Mouse (Mus musculus) forebrain, embryonic 12.5 days (tissue): ENCODE measurements around the gene Mcoln3. TPM values are rescaled to one million over a fixed set of nuclear protein-coding genes. Genes with fewer than 3 reads are reported as not detected.

Experiments
- ATAC-seq: fragments of 200-750 bp; cut with Nextera tagmentation; 2 replicates; pipeline ENCODE4 v1.8.0; 2017; ENCODE audit warnings: moderate TSS enrichment; ENCODE audit not compliant: low FRiP score
- H3K27ac ChIP-seq: fragments of 300-500 bp; sonication (generic); 2 replicates; pipeline ENCODE4 v1.5.1; 2016; ENCODE audit warnings: mild to moderate bottlenecking
- H3K27me3 ChIP-seq: fragments of 300-500 bp; sonication (generic); 2 replicates; pipeline ENCODE4 v1.6.1; 2016; ENCODE audit warnings: mild to moderate bottlenecking
- H3K36me3 ChIP-seq: fragments of 300-500 bp; sonication (generic); replicated peaks from 2 replicates; pipeline ENCODE4 v1.6.1; 2016; ENCODE audit warnings: mild to moderate bottlenecking
- H3K4me1 ChIP-seq: fragments of 300-500 bp; sonication (generic); 2 replicates; pipeline ENCODE4 v1.6.1; 2016
- H3K4me2 ChIP-seq: fragments of 300-500 bp; sonication (generic); 2 replicates; pipeline ENCODE4 v1.6.1; 2016; ENCODE audit warnings: mild to moderate bottlenecking, moderate library complexity
- H3K4me3 ChIP-seq: fragments of 300-500 bp; sonication (generic); replicated peaks from 2 replicates; pipeline ENCODE4 v1.5.1; 2016; ENCODE audit warnings: mild to moderate bottlenecking
- H3K9ac ChIP-seq: fragments of 300-500 bp; sonication (generic); 2 replicates; pipeline ENCODE4 v1.6.1; 2016; ENCODE audit warnings: mild to moderate bottlenecking
- H3K9me3 ChIP-seq: fragments of 300-500 bp; sonication (generic); 2 replicates; pipeline ENCODE4 v1.6.1; 2016
- WGBS: fragments of 180-500 bp; shearing (Covaris S2); methylation state at CpG from one replicate; pipeline ENCODE4 v1.1.7; 2016; 5-methylcytosine and 5-hydroxymethylcytosine counted together
- polyA plus RNA-seq: library from polyadenylated mRNA; unstranded; fragments of >200 nt; fragmentation: Nextera tagmentation; extraction: Ambion mirVana; gene quantifications from 2 replicates; pipeline ENCODE4 v1.2.1, GENCODE M21; 2016

Mcoln3 gene
- polyA plus RNA-seq, 1 experiment from 2014 or later = 1.9 TPM

DNA sequence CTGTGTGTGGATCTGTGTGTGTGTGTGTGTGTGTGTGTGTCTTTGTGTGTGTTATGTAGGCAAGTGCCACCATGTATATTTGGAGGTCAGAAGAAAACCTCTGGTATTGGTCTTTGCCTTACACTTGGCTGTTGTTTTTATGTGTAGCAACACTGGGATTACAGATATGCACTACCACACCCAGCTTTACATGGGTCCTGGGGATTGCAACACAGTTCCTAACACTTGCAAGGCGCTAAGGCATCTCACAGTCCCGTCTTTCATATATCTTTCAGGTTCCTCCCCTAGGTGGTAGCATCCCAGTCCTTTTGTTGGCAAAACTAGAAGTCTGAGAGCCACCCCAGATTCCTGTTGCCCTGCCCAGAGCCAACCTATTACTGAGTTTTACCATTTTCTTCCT, 8.3 kb upstream of the Mcoln3 start:
- Histone ChIP-seq H3K4me3 (no peak overlapping the region), H3K4me1 (peaks cover 5% of the 10 kb centered on the region; the same call in 1 of the 2 replicates), H3K4me2 (no peak overlapping the region), H3K9me3 (0 out of 2 replicates have a peak, but pooled peaks cover 3% of the 10 kb centered on the region), H3K27ac (no peak overlapping the region), H3K27me3 (peaks cover 7% of the 10 kb centered on the region), H3K36me3 (no peaks in the 10 kb centered on the region), H3K9ac (no peak overlapping the region)
- ATAC-seq = no peak
- WGBS = 77% methylated on average over 2 of the region's 2 CpGs

DNA sequence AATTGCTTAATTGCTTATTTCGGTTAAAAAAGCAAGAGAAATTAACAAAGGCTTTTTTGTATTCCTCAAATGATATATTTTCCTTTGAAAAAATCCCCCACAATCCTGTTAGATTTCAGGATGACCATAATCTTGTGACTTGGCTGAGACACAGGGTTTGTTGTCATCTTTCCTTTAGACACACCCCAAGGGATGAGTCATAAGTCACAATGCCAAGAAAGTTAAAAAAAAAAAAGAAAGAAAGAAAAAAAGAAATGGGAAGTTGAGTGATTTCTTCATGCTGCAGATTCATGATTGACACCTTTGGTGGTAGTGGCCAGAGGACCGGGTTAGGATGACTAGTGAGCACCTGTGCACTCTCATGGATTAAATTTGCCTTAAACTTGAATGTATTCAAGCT, 6.9 kb upstream of the Mcoln3 start:
- Histone ChIP-seq H3K9me3 (0 out of 2 replicates have a peak, but pooled peaks cover 3% of the 10 kb centered on the region), H3K9ac (no peak overlapping the region), H3K27me3 (peaks cover 7% of the 10 kb centered on the region), H3K27ac (no peak overlapping the region), H3K4me3 (no peak overlapping the region), H3K4me2 (no peak overlapping the region), H3K4me1 (peaks cover 5% of the 10 kb centered on the region; the same call in 1 of the 2 replicates), H3K36me3 (no peaks in the 10 kb centered on the region)
- WGBS = 81% methylated on average over 2 of the region's 2 CpGs
- ATAC-seq = no peak

DNA sequence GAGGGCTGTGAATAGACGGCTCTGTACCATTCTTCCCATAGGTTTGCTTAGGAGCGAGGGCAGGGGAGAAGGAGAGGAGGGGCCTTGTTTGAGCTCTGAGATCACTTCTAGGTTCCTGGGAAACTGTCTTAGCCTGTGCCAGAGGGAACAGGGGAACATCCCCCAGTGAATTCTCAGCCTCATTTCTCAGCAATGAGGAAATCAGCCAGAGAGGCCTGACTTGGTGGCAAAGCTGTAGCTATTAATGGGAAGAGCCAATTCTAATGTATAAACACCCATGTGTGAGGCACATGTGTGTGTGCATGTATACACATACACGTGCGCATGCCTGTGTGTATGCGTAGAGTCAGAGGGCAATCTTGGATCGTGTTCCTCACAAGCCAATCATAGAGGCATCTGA, 6.3 kb upstream of the Mcoln3 start:
- Histone ChIP-seq H3K27ac (no peak overlapping the region), H3K9me3 (0 out of 2 replicates have a peak, but pooled peaks cover 3% of the 10 kb centered on the region), H3K36me3 (no peaks in the 10 kb centered on the region), H3K4me1 (peaks cover 5% of the 10 kb centered on the region; the same call in 1 of the 2 replicates), H3K4me3 (no peak overlapping the region), H3K27me3 (peaks cover 7% of the 10 kb centered on the region), H3K9ac (no peak overlapping the region), H3K4me2 (no peak overlapping the region)
- no peak for ATAC-seq
- 78% methylated on average over 6 of the region's 6 CpGs for WGBS

DNA sequence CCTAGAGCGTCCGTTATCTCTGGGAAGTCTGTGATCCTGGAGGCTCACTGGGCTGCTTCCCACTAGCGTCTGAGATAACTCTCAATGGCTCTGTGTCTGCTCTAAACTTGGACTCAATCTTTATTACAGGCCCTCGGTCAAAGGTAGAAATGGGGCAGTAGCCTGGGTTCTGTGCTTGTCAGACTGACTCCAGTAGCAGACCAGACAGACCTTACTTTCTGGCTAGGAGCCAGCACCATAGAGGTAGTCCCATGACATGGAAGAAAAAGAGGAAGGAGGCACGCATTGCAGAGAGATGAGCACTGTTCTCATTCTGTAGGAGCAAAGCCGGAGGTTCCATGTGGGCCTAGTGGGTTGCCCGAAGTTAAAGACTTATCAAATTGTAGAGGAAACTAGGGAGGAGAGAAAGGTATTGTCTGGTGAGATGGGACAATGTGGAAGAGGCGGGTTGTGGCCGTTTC, 777 bp downstream of the Mcoln3 start:
- H3K27me3 ChIP-seq = peaks cover 33% of the 10 kb centered on the region
- H3K9me3 ChIP-seq = no peaks in the 10 kb centered on the region
- WGBS = 58% methylated on average over 9 of the region's 9 CpGs
- no peak overlapping the region for H3K27ac ChIP-seq
- H3K9ac ChIP-seq = no peak overlapping the region
- no peak for ATAC-seq
- H3K4me1 ChIP-seq = peaks cover 14% of the 10 kb centered on the region
- no peaks in the 10 kb centered on the region for H3K36me3 ChIP-seq
- H3K4me3 ChIP-seq = no peak overlapping the region
- no peak overlapping the region for H3K4me2 ChIP-seq

DNA sequence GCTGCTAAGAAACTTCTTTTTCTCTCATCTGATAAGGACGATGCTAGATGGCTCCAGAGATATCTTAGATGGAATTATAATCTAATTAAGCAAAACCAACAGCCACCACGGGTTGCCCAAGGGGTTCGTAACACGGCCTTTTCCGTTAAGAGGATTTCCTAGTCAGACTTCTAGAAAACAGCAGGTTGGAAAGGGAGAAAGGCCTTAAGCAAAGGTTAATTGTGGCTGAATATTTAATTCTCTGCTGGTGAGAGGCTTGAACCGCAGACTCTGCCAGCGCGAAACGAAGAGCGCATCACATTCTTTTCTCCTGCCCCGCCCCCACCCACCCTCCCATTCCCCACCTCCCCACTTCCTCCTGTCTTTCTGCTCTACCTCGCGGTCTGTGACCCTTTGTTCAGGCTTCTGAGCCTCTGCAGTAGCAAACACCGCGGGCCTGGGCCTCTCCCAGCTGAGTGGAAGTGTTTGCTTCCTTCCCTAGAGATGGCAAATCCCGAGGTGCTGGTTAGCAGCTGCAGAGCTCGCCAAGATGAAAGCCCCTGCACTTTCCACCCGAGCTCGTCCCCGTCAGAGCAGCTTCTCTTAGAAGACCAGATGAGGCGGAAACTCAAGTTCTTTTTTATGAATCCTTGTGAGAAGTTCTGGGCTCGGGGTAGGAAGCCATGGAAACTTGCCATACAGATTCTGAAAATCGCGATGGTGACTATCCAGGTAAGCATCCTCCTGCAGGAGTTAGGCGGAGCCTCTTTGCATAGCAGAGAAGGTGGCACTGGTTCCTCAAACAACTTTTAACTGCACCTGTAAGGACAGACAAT, 4.3 kb downstream of the Mcoln3 start:
- peak overlapping the region; percentile 13; the same call in 1 of the 2 replicates for H3K9ac ChIP-seq
- WGBS = 7% methylated on average over 25 of the region's 25 CpGs
- H3K27ac ChIP-seq = no peak overlapping the region

DNA sequence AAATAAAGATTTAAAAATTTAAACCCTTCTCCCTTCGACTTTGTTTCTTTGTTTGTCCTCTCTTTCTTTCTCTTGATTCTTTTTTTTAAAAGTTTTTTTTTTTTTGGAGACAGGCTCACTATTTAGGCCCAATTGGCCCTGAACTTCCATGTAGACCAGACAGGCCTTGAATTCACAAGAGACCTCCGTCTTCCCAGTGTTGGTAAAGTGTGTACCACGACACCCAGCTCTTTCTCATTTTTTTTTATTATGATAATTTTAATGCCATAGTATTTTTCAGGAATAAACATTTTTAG, 4.8 kb downstream of the Mcoln3 start:
- Histone ChIP-seq H3K27me3 (peaks cover 25% of the 10 kb centered on the region), H3K4me1 (peaks cover 18% of the 10 kb centered on the region), H3K4me2 (peak overlapping the region; percentile 47; the same call in 1 of the 2 replicates), H3K4me3 (no peak overlapping the region), H3K36me3 (no peaks in the 10 kb centered on the region), H3K9ac (no peak overlapping the region), H3K27ac (no peak overlapping the region), H3K9me3 (no peaks in the 10 kb centered on the region)
- whole genome bisulfite sequencing = 35% methylated on average over 3 of the region's 3 CpGs
- ATAC-seq = no peak

More for the DNA sequence above, 4.3 kb downstream of the Mcoln3 start:
- Histone ChIP-seq H3K36me3 (no peaks in the 10 kb centered on the region), H3K27me3 (peaks cover 30% of the 10 kb centered on the region), H3K4me1 (peaks cover 18% of the 10 kb centered on the region), H3K4me3 (peak overlapping the region; percentile 18), H3K4me2 (peak overlapping the region; percentile 47), H3K9me3 (no peaks in the 10 kb centered on the region)
- peak; percentile 44; the same call in 1 of the 2 replicates for ATAC-seq

DNA sequence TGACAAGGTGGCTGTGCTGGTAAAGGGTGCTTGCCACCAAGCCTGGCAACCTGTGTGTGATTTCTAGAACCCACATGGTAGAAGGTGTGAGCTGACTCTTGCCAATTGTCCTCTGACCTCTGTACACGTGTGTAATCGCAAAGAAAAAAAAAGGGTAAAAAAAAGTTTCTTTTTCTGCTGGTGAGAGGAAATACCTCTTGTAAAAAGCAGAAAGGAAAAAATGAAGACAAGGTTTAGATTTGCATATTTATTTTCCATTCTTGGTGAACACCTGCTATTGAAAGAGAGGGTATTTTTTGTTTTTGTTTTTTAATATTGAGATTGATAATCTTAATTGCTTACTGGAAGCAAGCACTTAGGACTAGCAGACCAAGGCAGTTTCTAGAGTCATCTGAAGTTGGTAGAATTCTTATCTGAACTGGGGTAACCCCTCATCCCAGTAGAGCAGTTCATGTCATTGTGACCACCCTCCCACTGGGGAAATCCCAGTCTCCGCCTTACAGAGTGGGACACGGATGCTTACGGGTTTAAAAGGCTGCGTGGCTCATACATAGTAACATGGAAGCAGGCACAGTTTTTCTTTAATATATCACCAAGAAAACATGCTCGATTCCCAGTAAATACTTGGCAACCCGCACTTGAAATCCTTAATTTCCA, 5.7 kb downstream of the Mcoln3 start:
- 87% methylated on average over 8 of the region's 8 CpGs for WGBS
- H3K9ac ChIP-seq = no peak overlapping the region
- H3K27me3 ChIP-seq = peaks cover 16% of the 10 kb centered on the region
- no peaks in the 10 kb centered on the region for H3K9me3 ChIP-seq
- peaks cover 13% of the 10 kb centered on the region for H3K4me1 ChIP-seq
- no peaks in the 10 kb centered on the region for H3K36me3 ChIP-seq
- H3K4me2 ChIP-seq = no peak overlapping the region
- H3K27ac ChIP-seq = no peak overlapping the region
- ATAC-seq = no peak
- H3K4me3 ChIP-seq = no peak overlapping the region

DNA sequence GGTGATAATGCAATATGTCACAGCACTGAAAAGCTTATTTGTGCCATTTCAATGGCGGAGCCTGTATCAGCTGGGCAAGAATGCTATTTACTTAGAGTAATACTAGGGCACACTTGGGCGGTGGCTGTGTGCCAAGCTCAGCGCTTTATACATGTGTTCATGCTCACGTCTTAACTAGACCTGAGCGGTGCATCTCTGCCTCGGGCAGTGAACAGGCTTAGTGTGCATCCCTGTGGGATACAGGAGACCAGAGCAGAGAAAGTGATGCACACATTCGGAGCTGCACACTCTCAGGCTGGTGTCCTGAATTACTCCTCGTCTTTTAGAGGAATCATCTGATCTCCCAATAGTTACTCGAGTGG, 6.2 kb downstream of the Mcoln3 start:
- Histone ChIP-seq H3K9me3 (no peaks in the 10 kb centered on the region), H3K9ac (no peak overlapping the region), H3K4me1 (peaks cover 13% of the 10 kb centered on the region), H3K27me3 (peaks cover 11% of the 10 kb centered on the region), H3K4me2 (no peak overlapping the region), H3K27ac (no peak overlapping the region), H3K36me3 (no peaks in the 10 kb centered on the region), H3K4me3 (no peak overlapping the region)
- 76% methylated on average over 9 of the region's 9 CpGs for WGBS
- no peak for ATAC-seq

DNA sequence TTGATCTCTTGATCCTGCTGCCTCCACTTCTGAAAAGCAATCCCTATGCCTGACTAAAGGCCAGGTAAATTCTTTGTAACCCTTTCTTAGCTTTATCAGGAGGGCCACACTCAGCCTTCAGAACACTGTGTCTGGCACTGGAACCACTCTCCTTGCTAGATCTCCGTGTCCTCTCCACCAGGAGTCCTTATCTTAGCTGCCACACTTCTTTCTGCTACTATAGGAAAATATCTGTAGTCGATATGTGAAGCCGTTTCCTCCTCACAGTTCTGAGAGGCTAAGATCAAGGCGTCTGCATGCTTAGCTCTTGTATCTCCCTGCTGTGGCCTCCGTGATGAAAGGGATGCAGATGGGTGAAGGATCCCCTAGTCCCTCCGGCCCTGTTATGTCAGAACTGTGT, 10.0 kb downstream of the Mcoln3 start:
- 79% methylated on average over 6 of the region's 6 CpGs for WGBS

DNA sequence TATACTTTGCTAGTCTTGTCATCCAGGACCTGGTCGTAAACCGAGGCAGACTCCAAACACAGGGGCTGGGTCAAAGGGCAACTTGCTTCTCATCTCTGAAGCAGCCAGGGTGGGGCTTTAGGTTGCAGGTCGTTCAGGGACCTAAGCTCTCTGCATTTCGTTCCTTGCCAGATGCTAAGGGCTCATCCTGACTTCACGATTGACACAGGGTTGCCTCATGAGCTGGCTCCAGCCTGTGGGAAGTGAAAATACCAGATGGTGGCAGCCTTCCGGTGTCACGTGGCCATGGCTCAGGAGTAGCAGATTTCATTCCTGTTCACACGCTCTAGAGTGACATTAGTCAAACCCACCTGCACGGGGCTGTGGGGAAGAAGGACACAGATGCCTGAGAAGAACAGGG, 17.6 kb downstream of the Mcoln3 start:
- Histone ChIP-seq H3K4me2 (no peak overlapping the region), H3K27me3 (no peaks in the 10 kb centered on the region), H3K9ac (no peak overlapping the region), H3K4me1 (no peaks in the 10 kb centered on the region), H3K36me3 (no peaks in the 10 kb centered on the region), H3K27ac (no peak overlapping the region), H3K4me3 (no peak overlapping the region), H3K9me3 (no peaks in the 10 kb centered on the region)
- 79% methylated on average over 9 of the region's 9 CpGs for WGBS
- no peak for ATAC-seq

More for the DNA sequence above, 10.0 kb downstream of the Mcoln3 start:
- no peak for ATAC-seq
- H3K4me3 ChIP-seq = no peak overlapping the region
- no peaks in the 10 kb centered on the region for H3K27me3 ChIP-seq
- no peak overlapping the region for H3K27ac ChIP-seq
- no peak overlapping the region for H3K9ac ChIP-seq
- H3K4me2 ChIP-seq = no peak overlapping the region
- H3K9me3 ChIP-seq = no peaks in the 10 kb centered on the region
- H3K4me1 ChIP-seq = peaks cover 4% of the 10 kb centered on the region; the same call in 1 of the 2 replicates
- no peaks in the 10 kb centered on the region for H3K36me3 ChIP-seq

DNA sequence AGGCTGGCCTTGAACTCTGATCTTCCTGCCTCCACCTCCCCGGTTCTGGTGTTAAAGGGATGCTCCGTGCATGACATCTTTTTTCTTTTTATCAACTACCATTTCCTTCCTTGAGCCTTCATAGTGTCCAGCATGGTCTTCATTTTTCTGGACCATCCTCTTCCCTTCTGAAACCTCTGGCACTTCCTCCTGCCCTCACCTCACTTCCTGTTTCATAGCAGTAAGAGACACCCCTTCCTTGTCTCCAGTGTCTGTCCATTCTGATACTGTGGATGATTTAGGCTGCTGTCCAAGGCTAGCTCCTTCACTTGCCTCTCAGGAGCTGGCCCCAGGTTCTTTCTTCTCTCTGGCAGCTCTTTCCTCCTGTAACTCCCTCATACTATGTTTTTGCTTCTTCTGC, 18.2 kb downstream of the Mcoln3 start:
- ATAC-seq = no peak
- WGBS = 93% methylated on average over 2 of the region's 2 CpGs
- Histone ChIP-seq H3K27me3 (no peaks in the 10 kb centered on the region), H3K9ac (no peak overlapping the region), H3K9me3 (no peaks in the 10 kb centered on the region), H3K4me3 (no peak overlapping the region), H3K36me3 (no peaks in the 10 kb centered on the region), H3K4me2 (no peak overlapping the region), H3K27ac (no peak overlapping the region), H3K4me1 (no peaks in the 10 kb centered on the region)

DNA sequence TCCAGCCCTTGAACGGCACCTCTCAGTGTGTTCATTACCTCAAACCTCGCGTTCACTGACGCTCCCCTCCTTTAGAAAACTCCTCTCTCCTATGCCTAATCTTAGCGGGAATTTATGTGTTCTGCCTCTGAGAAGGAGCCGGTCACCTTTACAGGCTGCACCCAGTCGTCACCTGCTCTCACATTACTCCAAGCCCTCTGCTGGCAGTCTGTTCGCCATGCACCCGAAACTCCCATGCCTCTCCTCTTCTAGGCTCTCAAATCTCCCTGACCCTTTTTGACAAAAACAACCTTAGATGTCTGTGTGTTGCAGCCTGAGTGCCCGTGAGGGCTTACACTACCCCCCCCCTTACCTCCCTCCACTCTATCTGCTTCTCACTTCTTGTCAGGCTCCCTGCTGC, 19.2 kb downstream of the Mcoln3 start:
- whole genome bisulfite sequencing = 37% methylated on average over 10 of the region's 10 CpGs
- H3K4me2 ChIP-seq = no peak overlapping the region
- H3K9ac ChIP-seq = no peak overlapping the region
- H3K27ac ChIP-seq = no peak overlapping the region
- no peaks in the 10 kb centered on the region for H3K9me3 ChIP-seq
- H3K4me1 ChIP-seq = no peaks in the 10 kb centered on the region
- no peaks in the 10 kb centered on the region for H3K27me3 ChIP-seq
- H3K36me3 ChIP-seq = no peaks in the 10 kb centered on the region
- no peak for ATAC-seq
- no peak overlapping the region for H3K4me3 ChIP-seq

DNA sequence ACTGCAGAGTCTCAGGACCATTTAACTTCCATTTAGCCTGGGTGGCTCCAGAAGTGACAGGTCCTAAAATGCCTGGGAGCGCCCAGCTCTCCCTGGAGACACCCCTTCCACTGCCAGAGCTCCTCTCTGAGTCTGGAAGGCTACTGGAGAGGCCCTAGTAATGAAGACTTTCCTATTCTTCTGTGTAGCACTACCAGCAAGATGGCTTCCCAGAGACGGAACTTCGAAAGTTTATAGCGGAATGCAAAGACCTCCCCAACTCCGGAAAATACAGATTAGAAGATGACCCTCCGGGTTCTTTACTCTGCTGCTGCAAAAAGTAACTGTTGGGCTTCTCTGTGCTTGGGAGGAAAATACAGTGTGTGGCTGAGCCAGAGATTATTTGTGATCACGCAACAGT, 23.0 kb downstream of the Mcoln3 start:
- no peaks in the 10 kb centered on the region for H3K4me1 ChIP-seq
- WGBS = 95% methylated on average over 7 of the region's 7 CpGs
- H3K9ac ChIP-seq = no peak overlapping the region
- H3K27me3 ChIP-seq = no peaks in the 10 kb centered on the region
- H3K4me2 ChIP-seq = no peak overlapping the region
- no peak overlapping the region for H3K4me3 ChIP-seq
- ATAC-seq = no peak
- no peaks in the 10 kb centered on the region for H3K9me3 ChIP-seq
- H3K27ac ChIP-seq = no peak overlapping the region
- H3K36me3 ChIP-seq = no peaks in the 10 kb centered on the region
